Mouse (Mus musculus) urinary bladder, adult 18-20 months (tissue): ENCODE results near the gene Zfp606.
A peak's percentile ranks its signal among the peaks of the same experiment; 100 is the strongest.

Source experiments
- DNase-seq, 2 experiments: peaks; one replicate each; pipeline ENCODE4 v3.0.0; 2022; ENCODE audit warnings: low spot score in 2 of 2, mixed read lengths in 2 of 2

Gene Zfp606

DNA sequence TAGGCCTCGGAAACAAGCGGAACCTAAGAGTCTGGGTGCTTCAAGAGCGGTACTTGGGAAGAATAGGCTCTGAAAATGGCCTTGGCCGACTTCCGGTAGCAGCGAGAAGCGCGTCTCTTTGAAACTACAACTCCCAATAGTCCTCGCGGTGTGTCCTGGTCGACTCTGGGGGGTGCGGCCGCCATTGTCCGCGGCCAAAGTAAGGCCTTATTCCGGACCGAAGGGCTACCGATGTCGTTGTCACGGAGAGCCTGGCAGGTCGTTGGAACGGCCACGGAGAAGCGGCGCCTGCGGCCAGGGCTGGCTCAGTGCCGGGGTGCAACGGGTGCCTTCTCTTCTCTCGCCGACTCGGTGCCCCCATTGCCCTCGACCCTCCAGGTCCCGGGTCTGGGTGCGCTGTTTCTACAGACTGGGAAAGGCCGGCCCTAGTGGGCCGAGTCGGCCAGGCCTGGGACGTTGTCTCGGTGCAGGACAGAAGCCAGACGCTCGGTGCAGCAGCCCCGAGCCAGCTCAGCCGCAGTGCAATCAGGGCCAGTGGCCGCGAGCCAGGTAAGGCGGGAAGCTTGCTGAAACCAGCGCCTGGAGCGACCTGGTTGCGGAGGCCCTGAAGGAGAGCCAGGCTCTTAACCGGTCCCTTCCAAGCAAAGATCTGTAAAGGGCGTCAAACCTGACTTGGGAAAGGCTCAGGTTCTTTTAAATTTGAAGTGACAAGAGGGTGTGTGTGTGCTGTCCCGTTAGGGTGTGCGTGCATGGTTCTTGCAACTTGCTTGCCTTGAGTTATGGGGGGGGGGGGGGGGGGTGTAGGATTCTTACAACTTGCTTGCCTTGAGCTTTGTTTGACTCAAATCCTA, at the start of gene Zfp606:
Zfp606 (plus strand) TSS at position 136 of the 851 bp plus-strand sequence.
- peak; percentile 74 to 83 for DNase-seq

GRCm38 (mm10) chr7:12479009-12479346, 885 bp downstream of the Zfp606 start:
- no peak for DNase-seq

DNA sequence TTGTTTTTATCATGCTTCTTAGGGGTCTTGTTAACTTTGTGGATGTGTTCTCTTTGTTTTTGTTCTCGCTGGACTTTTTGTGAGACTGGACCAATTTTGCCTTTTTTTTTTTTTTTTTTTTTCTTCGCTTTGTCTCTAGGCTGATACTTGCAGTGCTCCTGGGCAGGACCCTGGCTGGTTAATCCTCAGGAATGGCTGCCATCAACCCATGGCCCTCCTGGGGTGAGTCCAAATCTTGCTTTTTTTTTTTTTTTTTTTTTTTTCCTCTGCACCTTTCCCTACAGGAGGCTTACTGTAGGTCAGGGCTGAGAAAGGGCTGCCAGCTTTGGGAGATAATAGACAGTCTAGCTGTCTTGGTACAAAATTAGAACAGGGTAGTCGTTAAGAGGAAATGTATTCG, 1.4 kb downstream of the Zfp606 start:
- DNase-seq: no peak

DNA sequence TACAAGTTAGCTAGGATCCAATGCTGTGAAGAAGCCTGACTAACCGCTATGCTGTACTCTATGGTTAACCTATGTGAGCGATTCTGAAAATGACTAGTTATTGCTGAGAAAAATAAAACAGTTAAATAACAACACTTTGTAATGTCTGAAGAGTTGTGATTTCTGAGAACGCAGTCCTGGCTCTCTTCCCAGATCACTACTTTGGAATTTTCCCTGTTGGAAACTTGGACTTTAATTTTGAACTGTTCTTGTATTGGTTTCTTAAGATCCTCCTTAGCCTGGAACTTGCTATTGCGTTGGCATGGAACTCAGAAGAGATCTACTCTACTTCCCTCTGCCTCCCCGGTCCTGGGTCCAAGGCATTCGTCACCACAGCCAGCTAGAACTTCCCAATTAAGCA, 5.7 kb downstream of the Zfp606 start:
- no peak for DNase-seq

DNA sequence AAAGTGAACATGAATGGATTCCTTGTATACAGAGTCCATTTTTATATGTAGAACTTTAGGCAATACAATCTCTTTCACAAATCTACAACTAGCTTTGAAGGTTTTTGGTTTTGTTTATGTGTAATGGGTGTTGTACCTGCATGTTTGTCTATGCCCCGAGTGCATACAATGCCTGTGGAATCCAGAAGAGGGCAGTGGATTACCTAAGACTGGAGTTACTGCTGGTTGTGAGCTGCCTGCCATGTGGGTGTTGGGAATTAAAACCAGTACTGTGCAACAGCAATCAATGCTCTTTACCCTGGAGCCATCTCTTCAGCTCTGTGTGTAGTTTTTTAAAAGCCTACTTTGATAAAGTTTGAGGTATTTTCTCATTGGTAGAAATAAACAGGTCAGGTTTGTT, 7.9 kb downstream of the Zfp606 start:
- DNase-seq: no peak

DNA sequence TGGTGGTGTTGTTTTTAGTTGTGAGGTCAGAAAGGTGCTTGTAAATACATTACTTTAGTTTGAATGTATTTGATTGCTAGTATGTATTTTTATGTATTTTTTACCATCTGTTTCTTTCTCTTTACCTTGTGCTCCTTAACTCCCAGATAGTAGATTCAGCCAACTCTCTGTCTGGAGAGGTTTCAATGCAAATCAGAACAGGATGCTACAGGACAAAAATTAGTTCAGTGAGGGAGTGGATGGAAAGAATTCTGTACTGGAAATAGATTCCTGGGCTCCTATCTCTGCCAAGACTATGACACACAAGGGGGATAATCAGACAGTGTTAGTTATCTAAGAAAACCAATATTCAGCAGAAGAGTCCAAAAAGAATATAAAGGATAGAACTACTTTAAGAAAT, 8.6 kb downstream of the Zfp606 start:
- DNase-seq: no peak

GRCm38 (mm10) chr7:12510913-12511312, 32.8 kb downstream of the Zfp606 start:
- DNase-seq: no peak

- DNase-seq: no peak
Observed at GRCm38 (mm10) chr7:12512217-12512616, 34.1 kb downstream of the Zfp606 start, which contains the start of gene 2900092C05Rik. Gene 2900092C05Rik (plus strand): TSS chr7:12512517.
